Mouse (Mus musculus): ENCODE results near the gene Olfr1110. TPM values are rescaled to one million over a fixed set of nuclear protein-coding genes. Genes with fewer than 3 reads are reported as not detected.

Olfr1110 gene
- polyA plus RNA-seq (2012; rRNA removed) = not detected in 2 replicates

DNA sequence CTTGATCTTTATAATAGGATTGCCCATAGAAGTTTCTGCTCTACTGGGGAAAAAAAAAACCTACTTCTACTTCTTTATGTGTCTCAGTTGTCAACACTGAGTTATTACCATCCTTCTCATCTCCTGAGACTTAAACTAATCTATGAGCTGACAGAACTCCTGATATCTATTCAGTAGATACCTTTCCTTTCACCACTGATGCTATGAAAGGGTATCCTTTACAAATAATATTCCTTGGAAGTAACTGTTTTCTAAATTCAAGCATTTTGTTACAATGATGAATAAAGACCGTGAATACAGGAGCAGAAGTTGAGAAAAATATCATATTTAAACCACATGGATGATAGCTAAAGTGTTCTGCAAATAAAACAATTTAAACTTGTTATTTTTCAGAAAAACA is at the start of gene Olfr1110:
Gene Olfr1110, minus strand, starts transcription at position 101 of the 400 bp plus-strand sequence.

DNA sequence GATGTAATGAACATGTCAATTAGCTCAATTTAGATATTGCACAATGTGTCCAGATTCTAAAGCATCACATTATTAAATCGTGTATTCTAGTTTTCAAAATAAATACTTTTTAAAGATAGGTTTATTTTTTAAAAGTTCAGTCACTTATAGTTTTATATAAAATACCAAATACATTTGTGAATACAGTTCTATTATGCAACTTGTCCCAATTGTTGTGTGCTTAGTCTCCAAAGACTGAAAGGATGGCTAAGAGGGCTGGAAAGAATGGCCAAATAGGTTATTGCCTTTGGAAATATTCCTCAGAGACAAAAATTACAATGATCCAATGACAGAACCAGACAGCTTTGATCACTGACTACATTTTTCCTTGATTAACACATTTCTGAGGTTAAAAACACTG is 47.4 kb upstream of the Olfr1110 start, which contains the start of gene Olfr1112:
Gene Olfr1112, plus strand, starts transcription at position 301 of the 400 bp plus-strand sequence.

GRCm38 (mm10) chr2:87152524-87152923 is 12.4 kb upstream of the Olfr1110 start, which contains the start of gene Olfr1111:
TSS of gene Olfr1111 (minus strand) at chr2:87152624.

GRCm38 (mm10) chr2:87114467-87114866 is 25.6 kb downstream of the Olfr1110 start, which contains the start of gene Olfr259:
TSS of gene Olfr259 (minus strand) at chr2:87114567.

DNA sequence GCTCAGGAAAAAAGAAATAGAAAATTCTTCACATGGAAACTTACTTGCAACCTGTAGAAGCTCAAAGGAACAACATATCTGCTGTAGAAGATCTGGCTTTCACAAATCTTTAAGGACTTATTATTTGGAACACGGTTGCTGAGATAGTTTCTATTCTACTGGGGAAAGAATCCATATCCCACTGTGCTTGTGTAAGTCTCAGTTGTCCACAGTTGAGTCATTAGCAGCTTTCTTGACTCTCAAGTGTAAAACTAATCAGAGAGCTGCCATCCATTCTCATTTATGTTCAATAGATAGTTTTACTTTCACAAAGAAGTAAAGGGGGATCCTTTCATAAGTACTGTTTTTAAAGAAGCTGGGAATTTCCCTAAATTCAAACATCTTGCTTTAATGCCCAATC is 44.2 kb downstream of the Olfr1110 start, which contains the start of gene Olfr1109:
Gene Olfr1109, minus strand, starts transcription at position 101 of the 400 bp plus-strand sequence.

Other genes with a start within 250 kb of the Olfr1110 start
- not detected in 2 replicates for gene Olfr1097, start 248.1 kb downstream of the Olfr1110 start, polyA plus RNA-seq (2012; rRNA removed)
- not detected in 2 replicates for gene Olfr1098, start 215.8 kb downstream of the Olfr1110 start, polyA plus RNA-seq (2012; rRNA removed)
- not detected in 2 replicates for gene Olfr1099, start 179.6 kb downstream of the Olfr1110 start, polyA plus RNA-seq (2012; rRNA removed)
- not detected in 2 replicates for gene Olfr1100, start 160.3 kb downstream of the Olfr1110 start, polyA plus RNA-seq (2012; rRNA removed)
- gene Olfr1101, start 149.1 kb downstream of the Olfr1110 start, polyA plus RNA-seq (2012; rRNA removed) = not detected in 2 replicates
- gene Olfr1102, start 141.9 kb downstream of the Olfr1110 start, polyA plus RNA-seq (2012; rRNA removed) = not detected in 2 replicates
- gene Olfr1104, start 113.2 kb downstream of the Olfr1110 start, polyA plus RNA-seq (2012; rRNA removed) = not detected in 2 replicates
- not detected in 2 replicates for gene Olfr1105, start 103.8 kb downstream of the Olfr1110 start, polyA plus RNA-seq (2012; rRNA removed)
- gene Olfr1106, start 88.0 kb downstream of the Olfr1110 start, polyA plus RNA-seq (2012; rRNA removed) = not detected in 2 replicates
- not detected in 2 replicates for gene Olfr1107, start 64.5 kb downstream of the Olfr1110 start, polyA plus RNA-seq (2012; rRNA removed)
- not detected in 2 replicates for gene Olfr1109, start 44.3 kb downstream of the Olfr1110 start, polyA plus RNA-seq (2012; rRNA removed)
- not detected in 2 replicates for gene Olfr259, start 25.7 kb downstream of the Olfr1110 start, polyA plus RNA-seq (2012; rRNA removed)
- gene Olfr1111, start 12.3 kb upstream of the Olfr1110 start, polyA plus RNA-seq (2012; rRNA removed) = not detected in 2 replicates
- gene Olfr1112, start 47.5 kb upstream of the Olfr1110 start, polyA plus RNA-seq (2012; rRNA removed) = not detected in 2 replicates
- not detected in 2 replicates for gene Olfr1113, start 68.7 kb upstream of the Olfr1110 start, polyA plus RNA-seq (2012; rRNA removed)
- gene Olfr1115, start 107.7 kb upstream of the Olfr1110 start, polyA plus RNA-seq (2012; rRNA removed) = not detected in 2 replicates
- not detected in 2 replicates for gene Olfr1116, start 127.2 kb upstream of the Olfr1110 start, polyA plus RNA-seq (2012; rRNA removed)
- gene Olfr1118, start 167.3 kb upstream of the Olfr1110 start, polyA plus RNA-seq (2012; rRNA removed) = not detected in 2 replicates
- not detected in 2 replicates for gene Olfr1120, start 214.5 kb upstream of the Olfr1110 start, polyA plus RNA-seq (2012; rRNA removed)
- gene Olfr1121, start 229.6 kb upstream of the Olfr1110 start, polyA plus RNA-seq (2012; rRNA removed) = not detected in 2 replicates
- not detected in 2 replicates for gene Olfr1122, start 245.5 kb upstream of the Olfr1110 start, polyA plus RNA-seq (2012; rRNA removed)